Comparison of ENCODE assay signal across 8 mouse cellular contexts in genomic region chr2:109278036-109278435, GRCm38 (mm10). TPM values are rescaled to one million over a fixed set of nuclear protein-coding genes. Genes with fewer than 3 reads are reported as not detected.
A peak's percentile ranks its signal among the peaks of the same experiment; 100 is the strongest.
DNase-seq lines count a peak whose midpoint lies in the region; ATAC-seq and TF ChIP-seq lines count a peak whose summit lies in the region.

No protein-coding gene starts in this region.

- 3% methylated on average over 16 of the region's 16 CpGs for WGBS in cerebellum, adult 2 months
- 2% methylated on average over 16 of the region's 16 CpGs for WGBS in forebrain, embryonic 16.5 days
- WGBS in hindbrain, embryonic 11.5 days: 1% methylated on average over 16 of the region's 16 CpGs

- H3K9ac ChIP-seq in forebrain, embryonic 16.5 days (replicated peaks; ENCODE audit: low read depth, low read length): peak overlapping the region; percentile 47
- peak overlapping the region; percentile 59 for H3K9ac ChIP-seq in hindbrain, embryonic 11.5 days (ENCODE audit: low read depth, low read length)

- peak; percentile 45 for DNase-seq in MN1 (ENCODE audit: low spot score)
- DNase-seq in cerebellum, adult 2 months: peak; percentile 39 to 58
- peak; percentile 59 for DNase-seq in hindbrain, embryonic 11.5 days (ENCODE audit: low spot score)
- peak; percentile 10 to 22 for DNase-seq in layer of hippocampus, postnatal 25 days (ENCODE audit: extremely low spot score in 1 of 2, low spot score in 1 of 2)
- peak; percentile 59 for DNase-seq in lung, postnatal 25 days (ENCODE audit: low spot score)
- peak; percentile 47 for DNase-seq in retina, embryonic 14.5 days (ENCODE audit: low spot score)
- peak; percentile 48 to 60 for DNase-seq in thymus, postnatal 36 days

- H3K4me2 ChIP-seq in forebrain, embryonic 16.5 days (ENCODE audit: low read length): peak overlapping the region; percentile 60
- peak overlapping the region; percentile 48 for H3K4me2 ChIP-seq in hindbrain, embryonic 11.5 days (replicated peaks; ENCODE audit: low read depth, low read length)

- TF ChIP-seq CTCF in cerebellum, adult 2 months (IDR thresholded peaks at IDR 0.05; ENCODE audit: borderline replicate concordance, insufficient read depth, low read depth, low read length): no peak

- ATAC-seq in forebrain, embryonic 16.5 days: no peak
- ATAC-seq in hindbrain, embryonic 11.5 days (ENCODE audit: low FRiP score): no peak

- H3K4me3 ChIP-seq in cerebellum, adult 2 months (replicated peaks; ENCODE audit: insufficient read depth, low read depth, low read length): peak overlapping the region; percentile 82
- H3K4me3 ChIP-seq in forebrain, embryonic 16.5 days (replicated peaks; ENCODE audit: low read length): peak overlapping the region; percentile 46
- peak overlapping the region; percentile 37 for H3K4me3 ChIP-seq in hindbrain, embryonic 11.5 days (ENCODE audit: low read depth, low read length)

- H3K4me1 ChIP-seq in cerebellum, adult 2 months (ENCODE audit: control insufficient read depth, insufficient read depth, low read length): no peaks in the 10 kb centered on the region
- H3K4me1 ChIP-seq in forebrain, embryonic 16.5 days (replicated peaks; ENCODE audit: control insufficient read depth, insufficient read depth, low read length): peaks cover 7% of the 10 kb centered on the region
- no peaks in the 10 kb centered on the region for H3K4me1 ChIP-seq in hindbrain, embryonic 11.5 days (replicated peaks; ENCODE audit: control insufficient read depth, insufficient read depth, low read length)

- TF ChIP-seq POLR2A in cerebellum, adult 2 months (IDR thresholded peaks at IDR 0.05; ENCODE audit: borderline replicate concordance, insufficient read depth, low read length): peak; percentile 30; the same call in 1 of the 2 replicates

- no peaks in the 10 kb centered on the region for H3K27me3 ChIP-seq in cerebellum, adult 2 months (ENCODE audit: control insufficient read depth, insufficient read depth, low read length)
- no peaks in the 10 kb centered on the region for H3K27me3 ChIP-seq in forebrain, embryonic 16.5 days (replicated peaks; ENCODE audit: control insufficient read depth, insufficient read depth, low read length)
- no peaks in the 10 kb centered on the region for H3K27me3 ChIP-seq in hindbrain, embryonic 11.5 days (ENCODE audit: control insufficient read depth, insufficient read depth, low read length)

- no peaks in the 10 kb centered on the region for H3K9me3 ChIP-seq in forebrain, embryonic 16.5 days (ENCODE audit: control insufficient read depth, low read length)
- no peaks in the 10 kb centered on the region for H3K9me3 ChIP-seq in hindbrain, embryonic 11.5 days (ENCODE audit: control insufficient read depth, low read length)

- no peaks in the 10 kb centered on the region for H3K36me3 ChIP-seq in forebrain, embryonic 16.5 days (ENCODE audit: control insufficient read depth, insufficient read depth)
- no peaks in the 10 kb centered on the region for H3K36me3 ChIP-seq in hindbrain, embryonic 11.5 days (ENCODE audit: control insufficient read depth, insufficient read depth, low read length)

- H3K27ac ChIP-seq in cerebellum, adult 2 months (ENCODE audit: insufficient read depth, low read length): 0 out of 2 replicates have a peak overlapping the region, but pooled peaks have one; percentile 10
- no peak overlapping the region for H3K27ac ChIP-seq in forebrain, embryonic 16.5 days (ENCODE audit: low read length)
- no peak overlapping the region for H3K27ac ChIP-seq in hindbrain, embryonic 11.5 days (ENCODE audit: low read depth, low read length)

RNA-seq across cellular contexts. Expression of gene Kif18a, which starts 2.5 kb away (rescaled TPM):
- 0.74 and 1.2 TPM in 2 replicates for polyA plus RNA-seq in cerebellum, adult 2 months (2012; rRNA removed)
- polyA plus RNA-seq in forebrain, embryonic 16.5 days (2015; fragmentation: Nextera tagmentation; extraction: Ambion mirVana): 11.6 and 14.0 TPM in 2 replicates
- 37.0 and 38.1 TPM in 2 replicates for polyA plus RNA-seq in hindbrain, embryonic 11.5 days (2014; fragmentation: Nextera tagmentation; extraction: Ambion mirVana)
- total RNA-seq in layer of hippocampus, postnatal 25 days (2021): 1 to 10 TPM; 1.4 to 1.7 TPM

RNA-seq across cellular contexts. Expression of gene Mettl15, which starts 2.5 kb away (rescaled TPM):
- polyA plus RNA-seq in cerebellum, adult 2 months (2012; rRNA removed): 10.9 and 11.7 TPM in 2 replicates
- 11.4 and 16.5 TPM in 2 replicates for polyA plus RNA-seq in forebrain, embryonic 16.5 days (2015; fragmentation: Nextera tagmentation; extraction: Ambion mirVana)
- 13.4 and 13.5 TPM in 2 replicates for polyA plus RNA-seq in hindbrain, embryonic 11.5 days (2014; fragmentation: Nextera tagmentation; extraction: Ambion mirVana)
- total RNA-seq in layer of hippocampus, postnatal 25 days (2021): 1 to 10 TPM; 5.9 to 7.2 TPM
